Mouse (Mus musculus) macrophage (primary cell): ENCODE measurements around the gene Noxo1. TPM values are rescaled to one million over a fixed set of nuclear protein-coding genes. Genes with fewer than 3 reads are reported as not detected.
A peak's percentile ranks its signal among the peaks of the same experiment; 100 is the strongest.
"Not testable (repeated sequence)": the region's sequence is repeated elsewhere in the genome, so short reads cannot be mapped to it uniquely, and the experiment has no call there.

ENCODE experiments used
- H3K27ac ChIP-seq: fragments of 350-480 bp; formaldehyde crosslinking; 2 replicates; pipeline ENCODE4 v1.9.0; 2021
- H3K36me3 ChIP-seq: fragments of 350-480 bp; formaldehyde crosslinking; 2 replicates; pipeline ENCODE4 v1.9.0; 2021; ENCODE audit errors: inconsistent target
- H3K4me3 ChIP-seq: fragments of 350-480 bp; formaldehyde crosslinking; 2 replicates; pipeline ENCODE4 v1.9.0; 2021; ENCODE audit errors: inconsistent target
- H3K79me2 ChIP-seq: fragments of 350-480 bp; formaldehyde crosslinking; 2 replicates; pipeline ENCODE4 v1.9.0; 2021; ENCODE audit errors: inconsistent target
- WGBS: methylation state at CpG from one replicate; pipeline ENCODE4 v1.1.7; 2026; ENCODE audit warnings: inconsistent platforms; ENCODE audit not compliant: missing documents; 5-methylcytosine and 5-hydroxymethylcytosine counted together
- polyA plus RNA-seq: library from polyadenylated mRNA; stranded (reverse); fragments of 250-400 nt; gene quantifications from 3 replicates; pipeline ENCODE4 v1.2.4, GENCODE M21; 2018; ENCODE audit warnings: inconsistent platforms
- total RNA-seq, 78 experiments: library from RNA; depleted of rRNA; stranded (reverse); fragments of 250-400 nt; gene quantifications; 1 replicate in 9 of 78; 2 replicates in 24 of 78; 3 replicates in 43 of 78; 4 replicates in 2 of 78; pipeline ENCODE4 v1.2.4; 2018; ENCODE audit warnings: inconsistent platforms in 56 of 78

The Noxo1 gene
- 10 to 100 TPM in 3 of 26 experiments, 1 to 10 TPM in 23; 2.2 to 14.6 (median 7.0) TPM for total RNA-seq (2018; cell fraction: chromatin; rRNA removed)
- total RNA-seq (2018; cell fraction: cytosol; rRNA removed): 1 to 10 TPM in 16 of 26 experiments, under 1 TPM in 10; 0.32 to 2.4 (median 1.2) TPM
- total RNA-seq (2018; cell fraction: nucleus; rRNA removed): 10 to 100 TPM in 2 of 26 experiments, 1 to 10 TPM in 24; 1.4 to 11.1 (median 4.1) TPM
- 0.50 to 3.8 TPM (median 0.72 TPM) in 3 replicates for polyA plus RNA-seq

DNA sequence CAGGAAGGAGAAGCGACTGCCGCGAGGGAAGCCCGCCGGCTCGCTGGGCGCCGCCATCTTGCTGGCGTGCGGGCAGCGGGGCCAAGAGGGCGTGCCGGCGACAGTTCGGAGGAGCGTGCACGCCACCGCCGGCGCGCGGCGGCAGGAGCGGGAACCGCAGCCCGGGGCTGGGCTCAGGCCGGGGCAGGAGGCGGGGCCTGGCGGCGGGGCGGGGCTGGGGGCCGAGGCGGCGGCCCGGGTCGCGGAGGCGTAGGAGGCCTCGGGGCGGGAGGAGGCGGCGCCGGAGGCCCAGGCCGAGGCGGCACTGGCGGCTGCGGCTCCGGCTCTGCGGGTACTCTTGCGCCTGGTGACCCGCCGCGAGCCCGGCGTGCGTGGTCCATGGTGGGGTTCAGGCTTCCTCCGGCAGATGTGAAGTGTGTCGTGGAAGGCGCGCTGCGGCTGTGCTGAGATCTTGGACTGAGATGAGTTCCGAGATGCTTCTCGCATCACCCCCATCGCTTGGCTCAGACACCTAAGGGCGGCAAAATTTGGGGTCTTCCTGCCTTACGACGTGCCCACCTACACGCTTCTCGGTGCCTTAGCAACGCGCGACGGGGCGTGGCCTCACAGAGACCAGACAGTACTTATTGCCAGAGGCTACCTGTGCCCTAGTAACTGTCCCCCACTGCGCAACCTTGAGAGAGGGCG, at the start of gene Noxo1, which contains the start of gene Gfer:
Gene Noxo1, plus strand, starts transcription at position 224 of the 687 bp plus-strand sequence.
Gene Gfer, minus strand, starts transcription at position 146 of the 687 bp plus-strand sequence.
- H3K4me3 ChIP-seq: peak within 1 kb of the TSS; percentile 67
- WGBS: under 1% methylated on average over 59 of the region's 76 CpGs
- peaks cover 11% of the 10 kb centered on the region; the same call in 1 of the 2 replicates for H3K36me3 ChIP-seq
- no peak within 1 kb of the TSS for H3K27ac ChIP-seq
- H3K79me2 ChIP-seq: no peaks in the 10 kb centered on the region

DNA sequence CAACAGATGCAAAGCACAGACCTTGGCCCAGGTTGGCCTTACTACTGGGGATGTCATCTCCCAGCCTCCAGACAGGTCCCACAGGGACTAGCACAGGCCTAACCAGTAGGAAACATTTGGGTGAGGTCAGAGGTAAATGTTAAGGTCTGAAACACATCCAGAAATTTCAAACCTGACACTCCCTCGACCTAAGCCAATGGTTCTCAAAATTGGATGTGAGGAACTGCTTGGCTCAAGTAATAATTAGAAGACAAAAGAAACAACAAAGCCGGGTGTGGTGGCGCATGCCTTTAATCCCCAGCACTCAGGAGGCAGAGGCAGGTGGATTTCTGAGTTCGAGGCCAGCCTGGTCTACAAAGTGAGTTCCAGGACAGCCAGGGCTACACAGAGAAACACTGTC, 49.7 kb upstream of the Noxo1 start:
- Histone ChIP-seq H3K36me3 (no peaks in the 10 kb centered on the region), H3K79me2 (no peaks in the 10 kb centered on the region), H3K27ac (no peak overlapping the region), H3K4me3 (no peak overlapping the region)
- 95% methylated on average over 4 of the region's 4 CpGs for WGBS

DNA sequence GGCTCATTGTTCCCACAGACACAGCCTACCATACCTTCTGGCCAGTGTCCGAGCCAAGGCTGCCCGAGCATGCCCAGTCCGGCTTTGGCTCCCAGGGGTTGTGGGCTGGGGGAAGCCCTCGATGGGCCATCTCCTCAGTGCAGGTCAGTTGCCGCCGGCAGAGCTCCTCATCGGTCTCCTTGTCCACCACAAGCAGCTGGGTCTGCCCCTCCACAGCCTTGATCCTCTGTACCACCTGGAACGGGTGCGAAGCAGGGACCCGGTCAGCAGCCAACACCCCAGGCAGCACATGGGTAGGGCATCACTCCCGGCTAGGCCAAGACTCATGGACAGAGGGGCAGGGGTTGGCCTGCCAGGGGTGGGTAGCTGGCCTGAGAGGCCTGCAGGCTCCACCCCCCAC, 48.5 kb upstream of the Noxo1 start:
- H3K36me3 ChIP-seq: no peaks in the 10 kb centered on the region
- H3K27ac ChIP-seq: no peak overlapping the region
- no peaks in the 10 kb centered on the region for H3K79me2 ChIP-seq
- 89% methylated on average over 11 of the region's 11 CpGs for WGBS
- no peak overlapping the region for H3K4me3 ChIP-seq

DNA sequence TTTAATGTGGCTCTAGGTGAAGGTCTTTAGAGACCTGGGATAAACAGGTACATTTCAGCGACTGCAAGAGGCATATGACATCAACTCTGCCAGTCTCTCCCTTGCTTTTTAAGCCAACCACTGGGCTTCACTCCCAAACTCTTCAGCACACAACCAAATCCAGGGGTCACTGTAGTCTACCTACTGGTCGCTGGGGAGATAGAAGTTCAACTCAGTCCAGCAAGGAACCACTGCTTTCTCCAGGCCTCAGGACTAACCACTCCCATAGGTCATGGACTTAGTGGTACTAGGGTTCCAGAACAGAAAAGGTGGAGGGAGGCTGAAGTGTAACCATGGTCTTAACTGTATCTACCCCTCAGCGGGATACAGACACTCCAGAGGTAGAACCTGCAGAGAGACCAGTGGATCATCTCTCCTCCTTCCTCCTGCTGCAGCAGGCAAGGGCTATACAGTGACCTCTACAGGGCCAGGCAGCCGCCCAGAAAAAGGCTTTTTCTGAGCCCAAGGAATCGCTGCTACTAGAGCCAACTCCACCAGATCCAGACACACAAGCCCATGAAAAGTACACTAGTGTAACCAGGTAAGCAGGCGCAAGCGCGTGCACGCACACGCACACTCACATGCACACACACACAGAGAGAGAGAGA, 47.2 kb upstream of the Noxo1 start:
- H3K4me3 ChIP-seq: no peak overlapping the region
- no peaks in the 10 kb centered on the region for H3K36me3 ChIP-seq
- H3K79me2 ChIP-seq: no peaks in the 10 kb centered on the region
- 89% methylated on average over 10 of the region's 10 CpGs for WGBS
- H3K27ac ChIP-seq: no peak overlapping the region

DNA sequence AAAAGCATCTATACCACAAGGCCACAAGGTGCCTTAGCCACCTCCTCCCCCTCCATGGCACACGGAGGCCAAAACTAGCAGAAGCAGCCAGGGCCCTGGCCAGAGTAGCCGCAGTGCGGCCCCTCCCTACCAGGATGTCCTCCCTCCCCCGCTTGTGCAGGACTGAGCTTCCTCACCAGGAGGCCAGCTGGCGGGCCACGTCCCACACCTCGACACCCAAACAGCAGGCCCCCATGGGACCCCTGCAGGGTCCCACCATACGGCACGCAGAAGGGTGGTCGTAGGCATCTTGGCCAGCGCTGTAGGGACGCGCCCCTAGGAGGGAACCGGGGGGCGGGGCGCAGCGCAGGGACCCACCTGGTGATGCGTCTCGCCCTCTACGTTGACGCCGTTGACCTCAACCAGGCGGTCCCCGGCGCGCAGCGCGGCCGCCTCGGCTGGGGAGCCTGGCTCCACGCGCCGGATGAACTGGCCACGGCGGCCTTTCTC, 46.4 kb upstream of the Noxo1 start:
- no peak overlapping the region for H3K27ac ChIP-seq
- no peaks in the 10 kb centered on the region for H3K36me3 ChIP-seq
- WGBS: 3% methylated on average over 35 of the region's 35 CpGs
- no peaks in the 10 kb centered on the region for H3K79me2 ChIP-seq
- H3K4me3 ChIP-seq: no peak overlapping the region

DNA sequence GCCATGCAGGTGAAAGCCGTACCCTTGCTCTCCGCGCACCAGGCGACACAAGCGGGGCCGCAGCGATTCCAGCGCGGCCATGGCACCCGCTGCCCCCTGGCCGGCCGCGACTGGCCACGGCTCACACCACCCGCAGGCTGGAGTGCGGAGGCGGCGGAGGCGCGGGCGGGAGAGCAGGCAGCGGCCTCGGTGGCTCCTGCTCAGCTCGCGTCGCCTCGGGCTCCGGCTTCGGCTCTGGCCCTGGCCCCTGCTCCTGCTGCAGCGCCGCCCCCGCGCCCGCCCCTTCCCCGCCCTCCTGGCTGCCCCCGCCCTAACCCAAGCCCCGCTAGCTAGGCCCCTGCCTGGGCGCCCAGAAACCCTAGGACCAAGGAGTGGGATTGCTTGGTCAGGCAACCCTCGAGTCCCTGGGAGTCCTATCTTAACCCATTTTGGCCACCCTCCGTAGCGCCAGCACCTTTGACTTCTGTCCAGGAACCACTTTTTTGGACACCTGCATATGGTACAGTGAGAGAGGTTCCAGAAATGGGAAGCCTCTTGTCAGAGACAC, 45.9 kb upstream of the Noxo1 start, which contains the start of gene Slc9a3r2:
Gene Slc9a3r2, minus strand, starts transcription at position 258 of the 547 bp plus-strand sequence.
- H3K27ac ChIP-seq: no peak within 1 kb of the TSS
- H3K36me3 ChIP-seq: no peaks in the 10 kb centered on the region
- WGBS: 5% methylated on average over 36 of the region's 41 CpGs
- no peaks in the 10 kb centered on the region for H3K79me2 ChIP-seq
- no peak within 1 kb of the TSS for H3K4me3 ChIP-seq

DNA sequence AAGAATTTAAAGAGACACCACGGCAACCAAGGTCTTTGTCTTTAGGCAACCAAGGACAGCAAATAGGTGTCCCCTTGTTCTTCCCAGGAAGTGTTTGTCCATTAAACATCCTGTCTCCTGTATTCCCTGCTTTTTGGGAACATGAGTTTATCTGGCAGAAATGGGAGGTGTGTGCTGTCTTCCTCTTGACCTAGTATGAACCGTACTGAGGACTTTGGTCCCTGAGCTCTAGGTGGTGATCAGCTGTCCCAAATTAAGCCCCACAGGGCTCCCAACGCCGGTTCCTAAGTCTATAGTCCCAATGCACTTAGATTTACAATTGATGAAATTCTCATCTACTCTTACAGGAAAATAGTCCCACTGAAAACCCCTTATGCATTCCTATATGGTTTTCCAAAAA, 45.3 kb upstream of the Noxo1 start:
- no peak overlapping the region for H3K4me3 ChIP-seq
- no peaks in the 10 kb centered on the region for H3K36me3 ChIP-seq
- no peaks in the 10 kb centered on the region for H3K79me2 ChIP-seq
- H3K27ac ChIP-seq: no peak overlapping the region
- WGBS: 92% methylated on average over 4 of the region's 4 CpGs

DNA sequence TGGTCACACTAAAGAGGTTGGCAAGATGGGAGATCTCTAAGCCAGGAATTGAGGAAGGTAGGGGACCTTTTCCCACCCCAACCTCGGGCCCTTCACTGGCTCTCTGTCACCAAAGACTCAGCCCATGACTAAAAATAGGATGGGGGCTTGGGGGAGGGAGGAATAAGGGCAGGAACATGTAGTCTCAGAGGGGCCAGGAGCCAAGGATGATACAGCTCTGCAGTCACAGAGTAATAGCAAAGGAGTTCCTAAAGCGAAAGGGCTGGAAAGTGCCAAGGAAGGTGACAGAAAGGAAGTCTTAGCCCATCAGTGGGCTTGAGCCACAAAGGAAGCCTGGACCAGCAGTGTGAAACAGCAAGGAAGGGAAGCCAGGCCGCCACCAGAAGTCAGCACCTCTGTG, 44.2 kb upstream of the Noxo1 start:
- no peaks in the 10 kb centered on the region for H3K79me2 ChIP-seq
- 21% methylated on average over 3 of the region's 3 CpGs for WGBS
- no peak overlapping the region for H3K4me3 ChIP-seq
- no peak overlapping the region for H3K27ac ChIP-seq
- H3K36me3 ChIP-seq: no peaks in the 10 kb centered on the region

DNA sequence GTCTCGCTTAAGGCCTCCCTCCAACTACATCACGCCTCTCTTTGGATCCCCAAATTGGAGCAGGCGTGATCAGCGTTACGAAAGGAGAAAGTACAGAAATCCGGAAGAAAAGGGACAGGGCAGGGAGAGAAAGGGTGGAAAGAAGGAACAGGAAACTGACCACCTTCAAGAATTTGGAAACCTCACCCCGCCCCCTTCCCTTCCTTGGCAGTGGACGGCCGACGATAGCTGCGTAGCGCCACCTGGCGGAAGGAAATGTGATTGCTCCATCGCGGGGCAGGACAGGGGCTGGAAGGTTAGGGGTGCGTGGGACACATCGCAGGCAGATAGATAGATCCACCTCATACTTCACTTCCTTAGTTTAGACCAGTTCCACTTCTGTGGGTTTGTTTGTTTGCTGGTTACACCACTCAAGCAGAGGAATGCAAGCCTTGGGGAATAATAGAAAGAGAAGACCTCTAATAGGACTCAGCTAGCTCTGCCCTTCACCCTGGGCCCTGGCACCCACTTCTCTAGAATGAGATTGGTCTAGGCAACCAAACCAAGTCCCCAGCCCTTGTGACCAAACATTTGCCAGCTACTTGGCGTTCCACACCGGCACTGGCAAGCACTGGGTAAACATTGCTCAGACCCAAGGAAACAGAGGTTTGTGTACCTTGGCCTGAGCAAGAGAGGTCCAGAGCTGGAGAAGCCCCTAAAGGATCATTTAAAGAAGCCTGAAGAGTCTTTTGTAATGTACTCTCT, 41.9 kb upstream of the Noxo1 start:
- Histone ChIP-seq H3K36me3 (no peaks in the 10 kb centered on the region), H3K27ac (no peak overlapping the region), H3K4me3 (no peak overlapping the region), H3K79me2 (no peaks in the 10 kb centered on the region)
- 9% methylated on average over 19 of the region's 19 CpGs for WGBS

DNA sequence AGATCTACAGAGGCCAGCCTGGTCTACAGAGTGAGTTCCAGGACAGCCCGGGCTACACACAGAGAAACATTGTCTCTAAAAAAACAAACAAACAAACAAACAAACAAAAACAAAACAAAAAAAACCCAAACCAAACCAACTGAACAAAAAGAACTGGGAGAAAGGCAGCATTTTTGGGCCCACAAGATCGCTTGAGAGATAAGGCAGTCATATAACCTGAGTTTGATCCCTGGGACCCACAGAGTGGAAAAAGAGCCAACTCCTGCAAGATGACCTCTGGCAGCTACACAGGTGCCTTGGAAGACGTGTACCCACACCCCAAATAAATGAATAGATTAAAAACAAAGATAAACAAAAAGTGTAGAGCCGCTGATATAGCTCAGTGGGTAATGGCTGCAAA, 41.1 kb upstream of the Noxo1 start:
- Histone ChIP-seq H3K36me3 (no peaks in the 10 kb centered on the region), H3K27ac (no peak overlapping the region), H3K4me3 (no peak overlapping the region), H3K79me2 (no peaks in the 10 kb centered on the region)
- 76% methylated on average over 4 of the region's 4 CpGs for WGBS

DNA sequence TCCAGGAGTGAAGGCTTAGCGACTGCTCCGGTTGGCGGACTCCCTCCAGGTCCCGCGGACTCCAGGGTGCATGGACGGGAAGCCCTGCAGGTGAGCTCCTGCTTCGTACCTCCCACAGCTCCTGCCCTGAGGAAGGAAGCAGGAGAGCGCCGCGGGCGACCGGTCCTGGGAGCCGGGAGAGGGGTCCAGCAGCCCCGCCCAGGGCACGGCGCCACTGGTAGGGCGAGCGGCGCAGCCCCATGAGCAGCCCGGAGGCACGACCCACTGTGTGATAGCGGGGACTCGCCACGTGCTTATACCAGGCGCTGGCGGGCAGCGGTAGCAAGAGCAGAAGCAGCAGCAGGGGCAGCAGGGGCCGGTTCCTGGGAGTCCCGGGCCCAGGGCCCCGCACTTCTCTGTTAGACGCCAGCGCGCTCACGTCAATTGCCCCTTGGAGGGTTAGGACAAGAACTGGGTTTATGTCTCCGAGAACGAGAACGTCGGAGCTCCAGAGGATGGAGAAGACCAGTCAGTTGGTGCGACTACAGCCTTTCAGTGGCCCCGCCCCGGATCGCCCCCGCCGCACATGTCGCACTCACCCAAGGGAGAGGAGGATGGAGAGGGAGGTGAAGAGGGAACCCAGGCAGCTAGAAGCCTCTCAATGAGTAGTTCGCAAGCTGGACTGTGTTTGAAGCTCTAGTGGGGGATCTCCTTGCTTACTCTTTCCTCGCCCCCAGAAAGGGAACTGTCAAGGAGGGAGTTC, 37.8 kb upstream of the Noxo1 start, which contains the start of gene Npw:
Gene Npw, minus strand, starts transcription at position 441 of the 742 bp plus-strand sequence.
- Histone ChIP-seq H3K27ac (no peak within 1 kb of the TSS), H3K36me3 (no peaks in the 10 kb centered on the region), H3K79me2 (no peaks in the 10 kb centered on the region), H3K4me3 (no peak within 1 kb of the TSS)
- WGBS: 7% methylated on average over 47 of the region's 47 CpGs

DNA sequence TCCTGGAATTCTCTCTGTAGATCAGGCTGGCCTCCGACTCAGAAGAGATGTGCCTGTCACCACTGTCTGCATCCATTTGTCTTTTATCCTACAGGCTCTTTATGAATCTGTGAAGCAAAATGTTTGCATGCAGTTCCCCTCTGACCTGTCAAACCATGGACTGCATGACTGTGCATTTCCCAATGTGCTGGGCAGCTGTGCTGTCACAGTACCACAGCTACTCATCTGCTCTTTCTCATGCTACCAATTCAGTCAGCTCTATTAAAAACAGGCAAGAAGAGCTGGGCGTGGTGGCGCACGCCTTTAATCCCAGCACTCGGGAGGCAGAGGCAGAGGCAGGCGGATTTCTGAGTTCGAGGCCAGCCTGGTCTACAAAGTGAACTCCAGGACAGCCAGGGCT, 29.0 kb upstream of the Noxo1 start:
- 84% methylated on average over 6 of the region's 7 CpGs for WGBS
- H3K79me2 ChIP-seq: peaks cover 21% of the 10 kb centered on the region
- not testable (repeated sequence) for H3K36me3 ChIP-seq, H3K4me3 ChIP-seq, H3K27ac ChIP-seq

DNA sequence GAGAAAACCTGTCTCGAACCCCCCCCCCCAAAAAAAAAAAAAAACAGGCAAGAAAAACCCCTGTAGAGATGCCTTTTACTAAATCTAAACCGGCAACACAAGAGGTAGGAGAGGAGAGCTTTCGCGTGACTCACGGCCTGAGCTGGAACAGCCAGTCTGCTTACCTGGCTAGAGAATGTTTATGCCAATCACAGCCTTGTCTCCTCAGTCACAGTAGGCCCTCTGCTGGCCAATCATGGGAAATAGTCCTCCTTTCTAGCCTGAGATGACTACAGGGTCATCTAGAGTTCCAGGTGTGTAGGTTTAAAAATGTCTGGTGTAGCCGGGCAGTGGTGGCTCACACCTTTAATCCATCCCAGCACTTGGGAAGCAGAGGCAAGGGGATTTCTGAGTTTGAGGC, 28.6 kb upstream of the Noxo1 start:
- Histone ChIP-seq H3K36me3 (no peaks in the 10 kb centered on the region), H3K79me2 (peaks cover 25% of the 10 kb centered on the region), H3K4me3 (no peak overlapping the region), H3K27ac (no peak overlapping the region)
- 21% methylated on average over 6 of the region's 6 CpGs for WGBS

DNA sequence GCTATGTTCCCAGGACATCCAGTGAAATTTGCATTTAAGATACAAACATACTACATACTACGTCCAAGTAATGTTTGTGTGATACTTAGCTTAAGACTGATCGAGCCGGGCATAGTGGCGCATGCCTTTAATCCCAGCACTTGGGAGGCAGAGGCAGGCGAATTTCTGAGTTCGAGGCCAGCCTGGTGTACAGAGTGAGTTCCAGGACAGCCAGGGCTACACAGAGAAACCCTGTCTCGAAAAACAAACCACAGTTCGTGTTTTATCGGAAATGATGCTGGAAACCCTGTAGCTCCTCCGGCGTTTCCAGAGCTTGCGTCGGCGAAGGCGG, 26.9 kb upstream of the Noxo1 start:
- H3K4me3 ChIP-seq: peak overlapping the region; percentile 49
- H3K36me3 ChIP-seq: not testable (repeated sequence)
- H3K79me2 ChIP-seq: peaks cover 42% of the 10 kb centered on the region
- peak overlapping the region; percentile 28; the same call in 1 of the 2 replicates for H3K27ac ChIP-seq
- WGBS: 11% methylated on average over 15 of the region's 15 CpGs
